Mouse (Mus musculus): Measurements from ENCODE around the gene Rps11. TPM values are rescaled to one million over a fixed set of nuclear protein-coding genes. Genes with fewer than 3 reads are reported as not detected.

The Rps11 gene
- polyA plus RNA-seq, 1 experiment from 2014 or later, result 1,135 TPM

GRCm38 (mm10) chr7:45137171-45138006, 13.2 kb upstream of the Rps11 start:
- no peak overlapping the region for H3K4me2 ChIP-seq (replicated peaks)
- WGBS, result 86% methylated on average over 12 of the region's 12 CpGs
- H3K27ac ChIP-seq, result 0 out of 2 replicates have a peak overlapping the region, but pooled peaks have one; percentile 12
- no peak overlapping the region for H3K4me3 ChIP-seq
- peaks cover 6% of the 10 kb centered on the region; the same call in 1 of the 2 replicates for H3K36me3 ChIP-seq
- no peaks in the 10 kb centered on the region for H3K9me3 ChIP-seq (replicated peaks)
- no peak overlapping the region for H3K9ac ChIP-seq
- H3K27me3 ChIP-seq, result peaks cover 26% of the 10 kb centered on the region
- no peak for ATAC-seq (ENCODE audit: low FRiP score)
- peaks cover 13% of the 10 kb centered on the region for H3K4me1 ChIP-seq

DNA sequence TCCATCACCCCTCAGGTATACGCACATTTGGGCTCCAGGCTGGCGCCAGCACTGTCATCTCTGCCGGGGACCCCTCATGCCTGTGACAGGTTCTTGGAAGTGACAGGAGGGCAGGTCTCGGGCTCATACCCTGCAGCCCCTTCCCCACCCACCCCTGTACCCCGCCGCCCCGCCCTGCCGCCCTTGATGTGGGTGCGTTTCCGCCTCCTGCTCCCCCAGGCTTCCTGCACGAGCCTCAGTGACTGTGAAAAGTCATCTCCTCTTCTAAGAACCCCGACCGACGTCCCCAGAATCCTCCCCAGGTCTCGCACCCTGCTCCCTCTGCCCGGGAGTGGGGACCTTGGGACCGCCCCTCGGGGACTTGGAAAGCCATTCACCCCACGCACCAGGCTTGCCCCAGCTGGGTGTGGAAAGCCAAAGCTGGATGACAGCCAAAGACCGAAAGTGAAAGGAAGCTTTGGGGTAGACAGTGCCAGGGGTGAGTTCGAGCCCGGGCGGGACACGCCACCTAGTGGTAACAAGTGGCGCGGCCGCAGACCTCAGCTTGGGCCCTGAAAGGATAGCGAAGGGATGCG, 11.8 kb upstream of the Rps11 start, which contains the start of the genes Gm45713 and Flt3l:
Gene Gm45713 (minus strand): TSS at position 239 of the 575 bp plus-strand sequence.
Gene Flt3l (minus strand): TSS at position 440 of the 575 bp plus-strand sequence.
- Histone ChIP-seq H3K9me3 (replicated peaks) (no peaks in the 10 kb centered on the region), H3K27ac (0 out of 2 replicates have a peak within 1 kb of the TSS, but pooled peaks have one; percentile 12), H3K4me1 (peaks cover 13% of the 10 kb centered on the region), H3K36me3 (no peaks in the 10 kb centered on the region), H3K27me3 (peaks cover 30% of the 10 kb centered on the region), H3K4me2 (replicated peaks) (peak within 1 kb of the TSS; percentile 71), H3K4me3 (peak within 1 kb of the TSS; percentile 43), H3K9ac (peak within 1 kb of the TSS; percentile 62)
- peak; percentile 74 for ATAC-seq (ENCODE audit: low FRiP score)
- 4% methylated on average over 29 of the region's 29 CpGs for WGBS

DNA sequence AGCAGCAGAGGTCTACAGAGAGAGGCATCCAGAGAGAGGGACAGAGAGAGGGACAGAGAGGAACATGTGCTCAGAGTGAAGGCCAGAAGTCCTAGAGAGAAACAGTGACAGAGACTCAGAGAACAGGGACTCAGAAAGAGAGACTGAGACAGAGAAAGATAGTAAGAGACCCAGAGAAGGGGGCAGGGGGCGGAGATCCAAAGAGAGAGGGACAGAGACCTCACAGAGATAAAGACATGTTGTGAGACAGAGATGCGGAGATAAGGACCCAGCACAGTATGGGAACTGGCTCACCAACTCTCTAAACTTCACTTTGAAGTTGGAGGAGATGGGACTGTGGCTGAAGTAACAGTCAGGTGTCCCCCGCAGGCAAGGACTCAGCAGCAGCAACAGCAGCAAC, 11.1 kb upstream of the Rps11 start:
- Histone ChIP-seq H3K4me2 (replicated peaks) (peak overlapping the region; percentile 71; the same call in 1 of the 2 replicates), H3K4me3 (peak overlapping the region; percentile 43; the same call in 1 of the 2 replicates)

GRCm38 (mm10) chr7:45134544-45135026, 10.3 kb upstream of the Rps11 start:
- Histone ChIP-seq H3K27ac (no peak overlapping the region), H3K36me3 (no peaks in the 10 kb centered on the region), H3K4me2 (replicated peaks) (no peak overlapping the region), H3K27me3 (peaks cover 30% of the 10 kb centered on the region), H3K4me1 (peaks cover 18% of the 10 kb centered on the region), H3K9ac (no peak overlapping the region), H3K4me3 (no peak overlapping the region), H3K9me3 (replicated peaks) (no peaks in the 10 kb centered on the region)
- WGBS, result 9% methylated on average over 12 of the region's 12 CpGs
- no peak for ATAC-seq (ENCODE audit: low FRiP score)

More for the DNA sequence above, 11.1 kb upstream of the Rps11 start:
- Histone ChIP-seq H3K27me3 (peaks cover 30% of the 10 kb centered on the region), H3K36me3 (no peaks in the 10 kb centered on the region), H3K9ac (no peak overlapping the region), H3K4me1 (peaks cover 13% of the 10 kb centered on the region), H3K27ac (no peak overlapping the region), H3K9me3 (replicated peaks) (no peaks in the 10 kb centered on the region)
- ATAC-seq (ENCODE audit: low FRiP score), result no peak
- WGBS, result 71% methylated on average over 3 of the region's 3 CpGs

DNA sequence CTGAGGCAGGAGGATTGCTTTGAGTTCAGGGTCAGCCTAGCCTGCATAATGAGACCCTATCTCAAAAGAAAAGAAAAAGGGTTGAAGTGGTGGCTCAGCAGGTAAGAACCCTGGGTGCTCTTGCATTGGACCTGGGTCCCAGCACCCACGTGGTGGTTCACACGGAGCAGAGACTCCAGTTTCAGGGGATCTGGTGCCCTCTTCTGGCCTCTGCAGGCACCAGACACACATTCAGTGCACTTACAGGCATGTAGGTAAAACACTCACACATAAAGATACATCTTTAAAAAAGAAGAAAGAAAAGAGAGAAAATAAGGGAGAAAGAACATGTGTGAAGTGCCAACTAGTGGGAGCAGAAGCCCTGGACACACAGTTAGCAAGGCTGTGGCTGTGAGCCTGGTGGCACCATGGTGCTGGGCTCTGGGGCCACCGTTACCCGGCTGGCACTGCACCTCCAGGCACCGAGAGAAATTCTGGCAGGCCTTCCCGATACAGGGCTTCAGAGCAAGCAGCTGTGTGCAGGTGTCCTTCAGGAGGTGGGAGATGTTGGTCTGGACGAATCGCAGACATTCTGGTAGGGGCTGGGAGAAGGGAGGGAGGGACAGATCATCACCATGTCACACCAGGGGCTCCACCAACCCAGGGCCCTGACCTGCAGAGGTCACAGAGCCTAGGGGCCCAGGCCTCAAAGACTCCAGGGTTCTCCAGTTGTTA, 9.4 kb upstream of the Rps11 start:
- no peak for ATAC-seq (ENCODE audit: low FRiP score)

GRCm38 (mm10) chr7:45131850-45132249, 7.6 kb upstream of the Rps11 start:
- peaks cover 32% of the 10 kb centered on the region for H3K4me1 ChIP-seq
- no peak overlapping the region for H3K4me2 ChIP-seq (replicated peaks)
- WGBS, result 72% methylated on average over 11 of the region's 11 CpGs
- no peak for ATAC-seq (ENCODE audit: low FRiP score)
- peaks cover 6% of the 10 kb centered on the region for H3K36me3 ChIP-seq
- no peaks in the 10 kb centered on the region for H3K9me3 ChIP-seq (replicated peaks)
- H3K27me3 ChIP-seq, result peaks cover 22% of the 10 kb centered on the region
- no peak overlapping the region for H3K4me3 ChIP-seq
- no peak overlapping the region for H3K27ac ChIP-seq
- H3K9ac ChIP-seq, result no peak overlapping the region

More for the DNA sequence above, 9.4 kb upstream of the Rps11 start:
- WGBS, result 80% methylated on average over 8 of the region's 8 CpGs
- H3K4me3 ChIP-seq, result no peak overlapping the region
- peaks cover 22% of the 10 kb centered on the region for H3K4me1 ChIP-seq
- H3K36me3 ChIP-seq, result no peaks in the 10 kb centered on the region
- no peak overlapping the region for H3K27ac ChIP-seq
- H3K9me3 ChIP-seq (replicated peaks), result no peaks in the 10 kb centered on the region
- no peak overlapping the region for H3K9ac ChIP-seq
- no peak overlapping the region for H3K4me2 ChIP-seq (replicated peaks)
- H3K27me3 ChIP-seq, result peaks cover 30% of the 10 kb centered on the region

DNA sequence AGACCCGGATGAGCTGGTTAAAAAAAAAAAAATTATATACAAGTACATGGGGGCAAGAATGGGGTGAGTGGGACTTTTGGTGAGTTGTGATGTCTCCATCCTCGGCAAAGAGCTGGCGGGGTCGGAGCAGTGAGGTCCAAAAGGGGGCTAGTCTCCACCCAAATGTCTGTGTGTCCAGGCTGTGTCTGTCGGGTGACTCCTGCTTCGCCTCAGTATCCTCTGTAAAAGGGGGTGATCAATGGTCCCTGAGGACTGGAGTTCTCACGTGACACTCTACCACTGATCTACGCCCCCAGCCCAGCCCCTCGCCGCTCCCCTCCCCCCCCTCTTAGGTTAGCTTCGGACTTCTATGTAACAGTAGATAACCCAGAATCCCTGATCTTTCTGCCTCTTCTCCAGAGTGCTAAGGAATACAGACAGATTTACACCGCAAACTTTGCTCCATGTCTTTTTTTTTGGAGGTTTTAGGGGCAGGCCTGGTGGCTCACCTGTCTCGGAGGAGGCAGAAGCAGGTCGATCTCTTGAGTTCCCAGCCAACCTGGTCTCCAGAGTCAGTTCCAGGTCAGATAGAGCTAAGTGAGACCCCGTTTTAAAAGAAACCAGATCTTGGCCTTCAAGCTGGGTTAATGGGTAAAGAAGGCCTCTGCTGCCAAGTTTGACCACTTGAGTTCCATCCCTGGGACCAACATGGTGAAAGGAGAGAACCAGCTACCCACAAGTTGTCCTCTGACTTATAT, 5.7 kb upstream of the Rps11 start:
- Histone ChIP-seq H3K4me2 (replicated peaks) (peak overlapping the region; percentile 60), H3K36me3 (peaks cover 25% of the 10 kb centered on the region), H3K9me3 (replicated peaks) (no peaks in the 10 kb centered on the region), H3K4me1 (peaks cover 30% of the 10 kb centered on the region), H3K4me3 (peak overlapping the region; percentile 87), H3K27me3 (peaks cover 7% of the 10 kb centered on the region; the same call in 1 of the 2 replicates), H3K9ac (peak overlapping the region; percentile 69; the same call in 1 of the 2 replicates), H3K27ac (peak overlapping the region; percentile 92; the same call in 1 of the 2 replicates)
- 54% methylated on average over 15 of the region's 15 CpGs for whole genome bisulfite sequencing
- no peak for ATAC-seq (ENCODE audit: low FRiP score)

- H3K4me1 ChIP-seq, result peaks cover 34% of the 10 kb centered on the region
- under 1% methylated on average over 17 of the region's 17 CpGs for WGBS
- H3K27me3 ChIP-seq, result peaks cover 4% of the 10 kb centered on the region; the same call in 1 of the 2 replicates
- H3K27ac ChIP-seq, result peak overlapping the region; percentile 92
- peak overlapping the region; percentile 69 for H3K9ac ChIP-seq
- peak overlapping the region; percentile 87 for H3K4me3 ChIP-seq
- H3K4me2 ChIP-seq (replicated peaks), result peak overlapping the region; percentile 60
- no peaks in the 10 kb centered on the region for H3K9me3 ChIP-seq (replicated peaks)
- no peak for ATAC-seq (ENCODE audit: low FRiP score)
- peaks cover 26% of the 10 kb centered on the region for H3K36me3 ChIP-seq
Measured at GRCm38 (mm10) chr7:45129318-45129717, 5.1 kb upstream of the Rps11 start.

- Histone ChIP-seq H3K4me1 (peaks cover 34% of the 10 kb centered on the region), H3K4me2 (replicated peaks) (peak within 1 kb of the TSS; percentile 97), H3K27ac (peak within 1 kb of the TSS; percentile 92), H3K9ac (peak within 1 kb of the TSS; percentile 98), H3K36me3 (peaks cover 26% of the 10 kb centered on the region), H3K4me3 (peak within 1 kb of the TSS; percentile 87), H3K9me3 (replicated peaks) (no peaks in the 10 kb centered on the region), H3K27me3 (peaks cover 4% of the 10 kb centered on the region; the same call in 1 of the 2 replicates)
- ATAC-seq (ENCODE audit: low FRiP score), result peak; percentile 94
- WGBS, result under 1% methylated on average over 48 of the region's 48 CpGs
Measured at GRCm38 (mm10) chr7:45128624-45129246, 4.5 kb upstream of the Rps11 start, which contains the start of gene Rpl13a. Gene Rpl13a, minus strand, starts transcription at chr7:45128761.

- peaks cover 27% of the 10 kb centered on the region for H3K36me3 ChIP-seq
- peaks cover 4% of the 10 kb centered on the region; the same call in 1 of the 2 replicates for H3K27me3 ChIP-seq
- no peaks in the 10 kb centered on the region for H3K9me3 ChIP-seq (replicated peaks)
- H3K4me1 ChIP-seq, result peaks cover 40% of the 10 kb centered on the region
- no peak for ATAC-seq (ENCODE audit: low FRiP score)
- H3K27ac ChIP-seq, result peak overlapping the region; percentile 88
- 2% methylated on average over 6 of the region's 6 CpGs for WGBS
- H3K4me3 ChIP-seq, result peak overlapping the region; percentile 87
- peak overlapping the region; percentile 98 for H3K9ac ChIP-seq
- peak overlapping the region; percentile 97 for H3K4me2 ChIP-seq (replicated peaks)
Measured at GRCm38 (mm10) chr7:45127700-45128224, 3.5 kb upstream of the Rps11 start.
